Mouse (Mus musculus): ENCODE results near the gene Anxa11. TPM values are rescaled to one million over a fixed set of nuclear protein-coding genes. Genes with fewer than 3 reads are reported as not detected.
A peak's percentile ranks its signal among the peaks of the same experiment; 100 is the strongest.

The Anxa11 gene
- polyA plus RNA-seq, 1 experiment from 2014 or later, result 38.1 TPM

- Histone ChIP-seq H3K4me3 (ENCODE audit: low read length) (no peak overlapping the region), H3K27me3 (ENCODE audit: control insufficient read depth, insufficient read depth, low read length) (no peaks in the 10 kb centered on the region), H3K27ac (ENCODE audit: low read length) (no peak overlapping the region), H3K9me3 (replicated peaks; ENCODE audit: control insufficient read depth, low read length) (no peaks in the 10 kb centered on the region), H3K36me3 (ENCODE audit: control insufficient read depth, insufficient read depth) (no peaks in the 10 kb centered on the region), H3K4me2 (ENCODE audit: low read depth, low read length) (no peak overlapping the region), H3K4me1 (ENCODE audit: control insufficient read depth, insufficient read depth, low read length) (peaks cover 32% of the 10 kb centered on the region), H3K9ac (ENCODE audit: low read length) (no peak overlapping the region)
- 59% methylated on average over 8 of the region's 8 CpGs for WGBS
- no peak for ATAC-seq (replicated peaks; ENCODE audit: extremely low read depth, insufficient read depth, low FRiP score)
Measured at GRCm38 (mm10) chr14:25855241-25855885, 13.4 kb downstream of the Anxa11 start.

DNA sequence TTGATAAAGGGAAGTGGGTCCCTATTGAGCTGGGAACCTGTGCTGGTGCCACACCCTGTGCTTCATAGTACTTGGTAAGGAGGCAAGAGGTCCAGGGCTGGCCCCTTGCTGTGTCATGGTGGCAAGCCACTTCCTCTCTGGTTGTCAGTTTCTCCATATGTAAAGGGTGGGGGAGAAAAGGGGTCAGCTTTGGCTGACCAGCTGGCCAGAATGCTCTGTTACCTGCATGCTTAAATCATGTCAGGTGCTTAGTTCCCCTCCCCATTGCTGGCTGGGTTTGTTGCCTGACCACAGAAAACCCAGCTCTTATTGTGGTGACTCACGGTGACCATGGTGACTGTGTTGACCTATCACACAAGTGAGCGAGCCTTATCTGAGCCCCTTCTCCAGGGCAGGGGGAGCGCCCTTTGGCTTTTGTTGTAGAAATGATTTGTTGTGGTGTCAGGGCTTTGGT is 15.2 kb downstream of the Anxa11 start:
- Histone ChIP-seq H3K27ac (ENCODE audit: low read length) (no peak overlapping the region; the same call in 1 of the 2 replicates), H3K9me3 (replicated peaks; ENCODE audit: control insufficient read depth, low read length) (no peaks in the 10 kb centered on the region), H3K27me3 (ENCODE audit: control insufficient read depth, insufficient read depth, low read length) (no peaks in the 10 kb centered on the region), H3K9ac (ENCODE audit: low read length) (no peak overlapping the region), H3K4me3 (ENCODE audit: low read length) (no peak overlapping the region), H3K4me2 (ENCODE audit: low read depth, low read length) (peak overlapping the region; percentile 16; the same call in 1 of the 2 replicates), H3K4me1 (ENCODE audit: control insufficient read depth, insufficient read depth, low read length) (peaks cover 30% of the 10 kb centered on the region), H3K36me3 (ENCODE audit: control insufficient read depth, insufficient read depth) (no peaks in the 10 kb centered on the region)
- 42% methylated on average over 3 of the region's 3 CpGs for whole genome bisulfite sequencing
- ATAC-seq (replicated peaks; ENCODE audit: extremely low read depth, insufficient read depth, low FRiP score), result no peak

DNA sequence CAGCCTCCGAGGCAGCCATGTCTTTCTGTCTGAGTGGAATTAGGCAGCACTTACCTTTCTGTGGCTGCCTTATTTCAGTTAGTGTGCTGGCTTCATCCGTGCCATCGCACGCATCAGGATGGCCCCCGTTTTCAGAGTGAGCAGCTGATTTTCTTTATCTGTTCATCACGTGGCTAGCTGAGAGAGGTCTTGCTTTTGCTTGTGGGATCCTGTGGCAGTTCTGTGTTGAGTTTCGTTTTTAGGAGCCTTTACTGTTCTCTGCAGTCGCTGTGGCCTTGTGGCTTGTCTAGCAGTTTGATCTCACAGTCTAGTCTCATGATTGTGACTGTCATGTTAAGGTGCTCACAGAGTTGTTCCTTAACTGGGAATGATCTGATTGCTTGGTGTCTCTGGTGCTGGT is 16.0 kb downstream of the Anxa11 start:
- Histone ChIP-seq H3K9ac (ENCODE audit: low read length) (no peak overlapping the region), H3K9me3 (replicated peaks; ENCODE audit: control insufficient read depth, low read length) (no peaks in the 10 kb centered on the region), H3K27me3 (ENCODE audit: control insufficient read depth, insufficient read depth, low read length) (no peaks in the 10 kb centered on the region), H3K4me3 (ENCODE audit: low read length) (no peak overlapping the region), H3K36me3 (ENCODE audit: control insufficient read depth, insufficient read depth) (no peaks in the 10 kb centered on the region), H3K4me1 (ENCODE audit: control insufficient read depth, insufficient read depth, low read length) (peaks cover 24% of the 10 kb centered on the region), H3K4me2 (ENCODE audit: low read depth, low read length) (peak overlapping the region; percentile 16; the same call in 1 of the 2 replicates), H3K27ac (ENCODE audit: low read length) (peak overlapping the region; percentile 21; the same call in 1 of the 2 replicates)
- ATAC-seq (replicated peaks; ENCODE audit: extremely low read depth, insufficient read depth, low FRiP score), result no peak
- WGBS, result 68% methylated on average over 8 of the region's 8 CpGs

DNA sequence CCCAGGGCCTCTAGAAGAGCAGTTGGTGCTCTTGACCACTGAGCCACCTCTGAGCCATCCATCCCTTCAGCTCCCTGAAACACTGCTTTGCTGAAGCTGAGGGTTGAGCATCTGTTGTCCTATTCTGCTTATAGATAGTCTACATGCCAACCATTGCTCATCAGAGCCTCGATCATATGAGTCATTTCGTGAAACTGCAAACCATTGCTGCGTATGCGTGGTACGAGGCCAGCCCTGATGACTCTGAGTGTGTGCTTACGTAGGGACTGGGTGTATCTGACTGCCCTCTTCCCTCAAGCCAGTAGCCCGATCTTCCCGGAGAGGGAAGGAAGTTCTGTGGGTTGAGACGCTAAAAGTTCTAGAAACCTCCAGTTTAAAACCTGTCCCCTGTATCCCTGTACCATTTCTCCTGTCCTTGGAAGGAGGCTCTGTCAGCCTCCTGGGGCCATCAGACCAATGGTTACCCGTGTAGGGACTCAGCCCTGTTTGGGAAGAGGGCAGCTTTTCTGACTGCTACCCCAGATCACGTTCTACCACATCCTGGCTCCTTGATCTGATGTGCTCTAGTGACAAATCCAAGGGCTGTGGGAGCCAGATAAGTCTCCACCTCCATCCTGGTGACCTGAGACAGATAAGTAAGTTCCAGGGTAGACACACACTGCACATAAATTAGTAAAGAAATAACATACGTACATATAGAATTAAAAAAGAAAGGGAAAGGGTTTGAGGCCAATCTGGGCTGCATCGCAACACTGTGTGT is 20.0 kb downstream of the Anxa11 start:
- H3K27ac ChIP-seq (ENCODE audit: low read length), result no peak overlapping the region
- no peaks in the 10 kb centered on the region for H3K27me3 ChIP-seq (ENCODE audit: control insufficient read depth, insufficient read depth, low read length)
- no peak overlapping the region for H3K4me3 ChIP-seq (ENCODE audit: low read length)
- no peaks in the 10 kb centered on the region for H3K36me3 ChIP-seq (ENCODE audit: control insufficient read depth, insufficient read depth)
- ATAC-seq (replicated peaks; ENCODE audit: extremely low read depth, insufficient read depth, low FRiP score), result no peak
- H3K9me3 ChIP-seq (replicated peaks; ENCODE audit: control insufficient read depth, low read length), result no peaks in the 10 kb centered on the region
- H3K9ac ChIP-seq (ENCODE audit: low read length), result no peak overlapping the region
- peaks cover 17% of the 10 kb centered on the region for H3K4me1 ChIP-seq (ENCODE audit: control insufficient read depth, insufficient read depth, low read length)
- no peak overlapping the region for H3K4me2 ChIP-seq (ENCODE audit: low read depth, low read length)
- WGBS, result 84% methylated on average over 13 of the region's 13 CpGs

DNA sequence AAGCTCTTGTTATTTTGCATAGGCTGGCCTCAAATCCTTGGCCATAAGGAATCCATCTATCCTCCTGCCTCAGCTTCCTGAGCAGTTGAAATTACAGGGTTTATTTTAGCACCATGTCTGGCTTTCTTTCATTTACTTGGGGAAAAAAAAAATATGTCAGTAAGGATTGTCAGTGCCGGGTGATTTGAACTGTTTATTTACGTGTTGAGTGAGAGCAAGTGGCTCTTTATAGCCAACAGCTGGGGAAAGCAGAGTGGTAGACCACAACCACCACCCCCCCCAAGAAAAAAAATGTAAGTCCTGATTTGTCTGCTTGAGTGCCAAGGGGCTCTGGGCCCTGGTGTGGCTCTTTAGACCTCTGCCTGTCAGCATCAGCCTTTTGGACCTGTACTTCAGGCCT is 21.8 kb downstream of the Anxa11 start:
- no peak overlapping the region for H3K4me3 ChIP-seq (ENCODE audit: low read length)
- WGBS, result 67% methylated on average over 2 of the region's 2 CpGs
- H3K4me2 ChIP-seq (ENCODE audit: low read depth, low read length), result no peak overlapping the region
- H3K4me1 ChIP-seq (ENCODE audit: control insufficient read depth, insufficient read depth, low read length), result peaks cover 4% of the 10 kb centered on the region
- no peak for ATAC-seq (replicated peaks; ENCODE audit: extremely low read depth, insufficient read depth, low FRiP score)
- no peaks in the 10 kb centered on the region for H3K9me3 ChIP-seq (replicated peaks; ENCODE audit: control insufficient read depth, low read length)
- H3K27me3 ChIP-seq (ENCODE audit: control insufficient read depth, insufficient read depth, low read length), result no peaks in the 10 kb centered on the region
- H3K9ac ChIP-seq (ENCODE audit: low read length), result no peak overlapping the region
- H3K36me3 ChIP-seq (ENCODE audit: control insufficient read depth, insufficient read depth), result no peaks in the 10 kb centered on the region
- H3K27ac ChIP-seq (ENCODE audit: low read length), result no peak overlapping the region

GRCm38 (mm10) chr14:25865251-25865650 is 23.3 kb downstream of the Anxa11 start:
- Histone ChIP-seq H3K9me3 (replicated peaks; ENCODE audit: control insufficient read depth, low read length) (no peaks in the 10 kb centered on the region), H3K36me3 (ENCODE audit: control insufficient read depth, insufficient read depth) (no peaks in the 10 kb centered on the region), H3K4me2 (ENCODE audit: low read depth, low read length) (no peak overlapping the region), H3K27me3 (ENCODE audit: control insufficient read depth, insufficient read depth, low read length) (no peaks in the 10 kb centered on the region), H3K9ac (ENCODE audit: low read length) (no peak overlapping the region), H3K4me1 (ENCODE audit: control insufficient read depth, insufficient read depth, low read length) (peaks cover 12% of the 10 kb centered on the region), H3K27ac (ENCODE audit: low read length) (no peak overlapping the region), H3K4me3 (ENCODE audit: low read length) (no peak overlapping the region)
- no peak for ATAC-seq (replicated peaks; ENCODE audit: extremely low read depth, insufficient read depth, low FRiP score)
- 71% methylated on average over 5 of the region's 5 CpGs for WGBS

DNA sequence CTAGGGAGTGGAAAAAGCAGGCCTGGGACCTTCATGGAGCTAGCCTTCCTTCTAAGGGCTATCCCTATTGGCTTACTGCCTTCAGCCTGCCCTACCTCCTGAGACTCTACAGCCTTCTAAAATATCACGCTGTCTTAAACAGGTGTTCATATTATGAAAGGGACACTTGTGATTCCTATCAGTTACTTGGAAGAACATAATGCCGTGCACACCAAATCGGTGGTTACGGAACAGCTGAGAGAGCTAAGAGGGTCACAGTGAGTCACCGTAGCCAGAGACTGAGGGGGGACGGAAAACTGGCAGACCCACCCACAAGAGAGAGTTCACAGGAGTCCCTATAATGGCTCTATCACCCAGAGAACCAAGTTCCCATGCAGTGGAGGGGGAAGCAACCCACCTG is 24.4 kb downstream of the Anxa11 start:
- Histone ChIP-seq H3K27me3 (ENCODE audit: control insufficient read depth, insufficient read depth, low read length) (no peaks in the 10 kb centered on the region), H3K36me3 (ENCODE audit: control insufficient read depth, insufficient read depth) (no peaks in the 10 kb centered on the region), H3K9me3 (replicated peaks; ENCODE audit: control insufficient read depth, low read length) (no peaks in the 10 kb centered on the region), H3K4me2 (ENCODE audit: low read depth, low read length) (no peak overlapping the region), H3K27ac (ENCODE audit: low read length) (no peak overlapping the region), H3K4me1 (ENCODE audit: control insufficient read depth, insufficient read depth, low read length) (peaks cover 12% of the 10 kb centered on the region), H3K9ac (ENCODE audit: low read length) (no peak overlapping the region), H3K4me3 (ENCODE audit: low read length) (no peak overlapping the region)
- 80% methylated on average over 6 of the region's 6 CpGs for WGBS
- no peak for ATAC-seq (replicated peaks; ENCODE audit: extremely low read depth, insufficient read depth, low FRiP score)

GRCm38 (mm10) chr14:25866832-25867231 is 24.9 kb downstream of the Anxa11 start:
- no peak overlapping the region for H3K9ac ChIP-seq (ENCODE audit: low read length)
- no peak for ATAC-seq (replicated peaks; ENCODE audit: extremely low read depth, insufficient read depth, low FRiP score)
- peaks cover 13% of the 10 kb centered on the region for H3K4me1 ChIP-seq (ENCODE audit: control insufficient read depth, insufficient read depth, low read length)
- no peak overlapping the region for H3K4me2 ChIP-seq (ENCODE audit: low read depth, low read length)
- H3K27me3 ChIP-seq (ENCODE audit: control insufficient read depth, insufficient read depth, low read length), result no peaks in the 10 kb centered on the region
- no peak overlapping the region for H3K4me3 ChIP-seq (ENCODE audit: low read length)
- no peaks in the 10 kb centered on the region for H3K36me3 ChIP-seq (ENCODE audit: control insufficient read depth, insufficient read depth)
- no peak overlapping the region for H3K27ac ChIP-seq (ENCODE audit: low read length)
- H3K9me3 ChIP-seq (replicated peaks; ENCODE audit: control insufficient read depth, low read length), result no peaks in the 10 kb centered on the region
- 52% methylated on average over 11 of the region's 11 CpGs for WGBS

DNA sequence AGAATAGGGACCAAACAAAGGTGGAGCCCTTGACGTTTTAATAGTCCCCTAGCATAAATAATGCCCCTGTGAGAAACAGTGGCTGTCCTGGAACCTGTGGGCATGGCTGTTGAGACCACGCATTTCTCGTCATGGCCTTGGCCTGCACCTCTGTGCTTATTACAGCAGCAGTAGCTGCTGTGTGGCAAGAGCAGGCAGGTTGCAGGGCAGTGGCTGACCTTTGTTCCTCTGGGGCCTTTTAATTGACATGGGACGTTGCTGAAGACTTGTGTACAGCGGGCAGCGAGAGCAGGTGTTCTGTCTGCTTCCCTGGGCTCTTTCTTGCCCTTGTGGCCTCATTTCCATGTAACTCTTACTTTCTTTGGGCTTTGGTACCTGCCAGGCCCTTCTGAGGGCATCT is 25.9 kb downstream of the Anxa11 start:
- Histone ChIP-seq H3K4me1 (ENCODE audit: control insufficient read depth, insufficient read depth, low read length) (peaks cover 23% of the 10 kb centered on the region), H3K27ac (ENCODE audit: low read length) (no peak overlapping the region), H3K27me3 (ENCODE audit: control insufficient read depth, insufficient read depth, low read length) (no peaks in the 10 kb centered on the region), H3K4me2 (ENCODE audit: low read depth, low read length) (no peak overlapping the region), H3K9me3 (replicated peaks; ENCODE audit: control insufficient read depth, low read length) (no peaks in the 10 kb centered on the region), H3K4me3 (ENCODE audit: low read length) (no peak overlapping the region), H3K36me3 (ENCODE audit: control insufficient read depth, insufficient read depth) (no peaks in the 10 kb centered on the region), H3K9ac (ENCODE audit: low read length) (no peak overlapping the region)
- no peak for ATAC-seq (replicated peaks; ENCODE audit: extremely low read depth, insufficient read depth, low FRiP score)
- WGBS, result 74% methylated on average over 6 of the region's 6 CpGs
